Mouse (Mus musculus): ENCODE results near the gene Gm28635. TPM values are rescaled to one million over a fixed set of nuclear protein-coding genes. Genes with fewer than 3 reads are reported as not detected.

Gene Gm28635
- total and polyA plus RNA-seq, 3 experiments: not detected

DNA sequence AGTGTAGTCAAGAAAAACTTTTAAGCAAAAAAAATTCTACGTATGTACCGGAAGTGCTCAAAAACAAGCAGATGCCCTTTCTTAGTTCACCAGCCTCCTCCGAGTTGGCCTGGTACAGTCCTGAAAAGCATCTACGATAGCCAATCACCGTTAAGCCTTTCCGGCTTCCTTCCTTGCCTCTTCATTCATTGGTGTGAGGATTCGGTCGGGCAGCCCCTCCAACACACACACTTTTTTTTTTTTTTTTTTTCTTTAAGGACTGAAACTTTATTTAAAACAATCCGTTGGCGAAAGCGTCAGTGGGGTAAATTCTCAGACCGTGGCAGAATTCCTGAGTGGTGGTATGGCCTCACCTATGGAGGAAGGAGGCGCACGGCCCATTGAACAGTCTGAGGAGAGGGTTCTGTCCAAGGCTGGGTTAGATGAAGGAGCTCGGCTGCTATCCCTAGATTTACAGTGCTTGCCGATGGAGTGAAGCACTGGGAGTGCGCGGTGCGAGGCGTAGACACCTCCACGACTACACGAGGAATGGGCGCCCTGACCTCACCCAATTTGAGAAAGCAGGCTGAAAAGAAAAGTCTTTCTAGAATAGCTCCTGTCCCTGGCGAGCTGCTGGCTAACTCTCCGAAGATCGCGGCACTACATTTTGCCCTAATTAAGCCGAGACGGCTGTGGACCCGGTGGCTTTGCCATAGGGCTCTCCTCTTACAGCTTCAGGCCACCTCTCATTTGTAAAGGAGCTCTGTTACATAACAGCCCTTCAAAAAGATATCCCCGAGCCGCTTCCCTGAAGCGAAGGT lies 37.9 kb upstream of the Gm28635 start (continued):
- TF ChIP-seq SMC3 (IDR thresholded peaks at IDR 0.05; ENCODE audit: low read depth, low read length) (no peak), NELFE (IDR thresholded peaks at IDR 0.05; ENCODE audit: low read depth, low read length) (no peak; the same call in 1 of the 2 replicates), CTCF (conservative IDR thresholded peaks at IDR 0.05 in 1 of 2, IDR thresholded peaks at IDR 0.05 in 1 of 2; ENCODE audit: low read depth in 2 of 2, low read length in 2 of 2) (no peak), E2F4 (IDR thresholded peaks at IDR 0.05; ENCODE audit: insufficient replicate concordance, low read depth, low read length) (0 out of 2 replicates have a peak, but pooled peaks have one; percentile 16), HCFC1 (IDR thresholded peaks at IDR 0.05; ENCODE audit: low read depth, low read length) (peak; percentile 84), PAX5 (IDR thresholded peaks at IDR 0.05; ENCODE audit: low read length) (no peak), ZMIZ1 (IDR thresholded peaks at IDR 0.05; ENCODE audit: low read depth, low read length) (no peak), JUN (IDR thresholded peaks at IDR 0.05; ENCODE audit: insufficient read depth, low read depth, low read length) (no peak), MAX (IDR thresholded peaks at IDR 0.05; ENCODE audit: low read length) (peak; percentile 54), EP300 (IDR thresholded peaks at IDR 0.05; ENCODE audit: low read length) (no peak), ELF1 (IDR thresholded peaks at IDR 0.05; ENCODE audit: low read depth, low read length) (peak; percentile 80), ZNF384 (IDR thresholded peaks at IDR 0.05; ENCODE audit: low read depth, low read length) (peak; percentile 100), GABPA (IDR thresholded peaks at IDR 0.05; ENCODE audit: insufficient replicate concordance, low read depth, low read length) (no peak), SIN3A (IDR thresholded peaks at IDR 0.05; ENCODE audit: low read length) (peak; percentile 51), CHD1 (IDR thresholded peaks at IDR 0.05; ENCODE audit: low read depth, low read length) (peak; percentile 97), TBP (conservative IDR thresholded peaks at IDR 0.05; ENCODE audit: low read depth, low read length) (peak; percentile 80), IRF4 (IDR thresholded peaks at IDR 0.05; ENCODE audit: low read depth, low read length) (peak; percentile 14; the same call in 1 of the 2 replicates)

DNA sequence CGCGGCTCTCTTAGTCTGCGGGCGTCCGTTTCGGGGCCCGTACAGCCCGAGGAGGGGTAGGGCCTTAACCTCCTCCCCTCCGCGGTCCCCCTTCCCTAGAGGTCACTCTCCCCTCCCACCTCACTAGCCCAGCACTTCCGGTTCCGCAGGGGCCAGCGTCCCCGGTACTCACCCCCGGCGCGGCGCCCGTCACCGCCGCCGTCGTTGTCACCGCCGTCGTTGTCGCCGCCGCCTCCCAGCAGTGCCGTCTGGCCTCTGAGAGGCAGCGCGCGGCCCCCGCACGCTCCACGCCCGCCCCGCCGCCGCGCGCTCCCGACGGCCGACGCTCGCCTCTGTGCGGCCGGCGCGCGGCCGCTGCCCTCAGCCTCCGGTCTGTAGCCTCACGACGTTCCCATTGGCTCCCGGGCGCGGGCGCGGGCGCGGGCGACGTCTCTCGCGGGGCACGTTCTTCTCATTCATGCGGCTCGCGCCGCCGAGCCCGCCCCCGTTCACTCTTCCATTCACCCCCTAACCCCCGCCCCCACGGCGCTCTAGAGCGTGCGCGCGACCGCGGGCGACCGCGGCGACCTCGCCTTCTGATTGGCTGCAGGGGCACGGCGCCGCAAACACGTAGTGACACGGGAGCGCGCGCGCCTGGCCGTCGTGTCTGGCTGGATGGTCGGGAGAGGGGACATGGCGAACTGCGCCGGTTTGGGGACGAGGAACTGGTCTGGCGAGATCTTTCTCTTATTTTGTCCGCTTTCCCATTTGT lies 37.1 kb upstream of the Gm28635 start, which contains the start of gene Zdhhc5:
TSS of gene Zdhhc5 (minus strand) at position 370 of the 751 bp plus-strand sequence.
- DNase-seq (ENCODE audit: extremely low read depth): peak; percentile 95
- dilution Hi-C loops (cut with MboI; ENCODE audit: extremely low pct_ligation_motif_present, extremely low pct_unique_long_range_greater_than_20kb, low sequenced_read_pairs) (no loop called here), in situ Hi-C loops (cut with MboI; ENCODE audit: low pct_ligation_motif_present, low pct_unique_long_range_greater_than_20kb, low sequenced_read_pairs) (no loop called here)
- Histone ChIP-seq H3K4me2 (ENCODE audit: insufficient read depth, low read depth, poor library complexity, severe bottlenecking) (peak within 1 kb of the TSS; percentile 85), H3K9me3 (replicated peaks; ENCODE audit: low read length) (no peaks in the 10 kb centered on the region), H3K4me1 (ENCODE audit: control insufficient read depth in 1 of 2, insufficient read depth in 2 of 2) (peaks cover 0 to 22% of the 10 kb centered on the region in 2 experiments; a peak in 3 of 4 replicates), H3K27me3 (replicated peaks) (no peaks in the 10 kb centered on the region), H3K79me2 (replicated peaks; ENCODE audit: control insufficient read depth, extremely low read depth, insufficient read depth, poor library complexity, severe bottlenecking) (peaks cover 32% of the 10 kb centered on the region), H3K4me3 (replicated peaks in 1 of 3; ENCODE audit: low read depth in 2 of 3, low read length in 2 of 3, poor library complexity in 1 of 3) (peak within 1 kb of the TSS; percentile 77 to 95 (median 90)), H3K9ac (ENCODE audit: insufficient read depth, low read depth) (peak within 1 kb of the TSS; percentile 98), H3K36me3 (replicated peaks in 1 of 2; ENCODE audit: control insufficient read depth in 1 of 2, insufficient read depth in 1 of 2, low read length in 1 of 2) (peaks cover 9 to 16% of the 10 kb centered on the region in 2 experiments), H3K27ac (ENCODE audit: insufficient read depth, low read depth) (peak within 1 kb of the TSS; percentile 99)
- TF ChIP-seq GABPA (IDR thresholded peaks at IDR 0.05; ENCODE audit: insufficient replicate concordance, low read depth, low read length) (no peak), USF2 (conservative IDR thresholded peaks at IDR 0.05; ENCODE audit: low read depth, low read length) (no peak), ZMIZ1 (IDR thresholded peaks at IDR 0.05; ENCODE audit: low read depth, low read length) (peak; percentile 20), SIN3A (IDR thresholded peaks at IDR 0.05; ENCODE audit: low read length) (peak; percentile 73; the same call in 1 of the 2 replicates), ETS1 (conservative IDR thresholded peaks at IDR 0.05; ENCODE audit: low read depth, low read length) (no peak), USF1 (IDR thresholded peaks at IDR 0.05; ENCODE audit: low read depth, low read length) (no peak), RCOR1 (conservative IDR thresholded peaks at IDR 0.05; ENCODE audit: low read depth, low read length) (peak; percentile 33; the same call in 1 of the 2 replicates), PAX5 (IDR thresholded peaks at IDR 0.05; ENCODE audit: low read length) (no peak), MAZ (IDR thresholded peaks at IDR 0.05; ENCODE audit: low read depth, low read length) (no peak; the same call in none of the 2 replicates), CHD2 (IDR thresholded peaks at IDR 0.05; ENCODE audit: low read length) (peak; percentile 26; the same call in 1 of the 2 replicates), TBP (conservative IDR thresholded peaks at IDR 0.05; ENCODE audit: low read depth, low read length) (no peak), BHLHE40 (IDR thresholded peaks at IDR 0.05; ENCODE audit: low read depth, low read length) (peak; percentile 73), RAD21 (IDR thresholded peaks at IDR 0.05; ENCODE audit: low read depth, low read length) (no peak), ZNF384 (IDR thresholded peaks at IDR 0.05; ENCODE audit: low read depth, low read length) (no peak), UBTF (IDR thresholded peaks at IDR 0.05; ENCODE audit: low read depth, low read length) (no peak), NELFE (IDR thresholded peaks at IDR 0.05; ENCODE audit: low read depth, low read length) (peak; percentile 93), ZKSCAN1 (IDR thresholded peaks at IDR 0.05; ENCODE audit: borderline replicate concordance, low read depth, low read length) (no peak), MAX (IDR thresholded peaks at IDR 0.05; ENCODE audit: low read length) (no peak; the same call in 1 of the 2 replicates), SMC3 (IDR thresholded peaks at IDR 0.05; ENCODE audit: low read depth, low read length) (no peak), MAFK (IDR thresholded peaks at IDR 0.05; ENCODE audit: insufficient replicate concordance, low read length) (no peak), IRF4 (IDR thresholded peaks at IDR 0.05; ENCODE audit: low read depth, low read length) (peak; percentile 14; the same call in 1 of the 2 replicates), HCFC1 (IDR thresholded peaks at IDR 0.05; ENCODE audit: low read depth, low read length) (no peak; the same call in 1 of the 2 replicates), EP300 (IDR thresholded peaks at IDR 0.05; ENCODE audit: low read length) (no peak), TCF12 (IDR thresholded peaks at IDR 0.05; ENCODE audit: low read depth, low read length) (peak; percentile 10; the same call in 1 of the 2 replicates), MXI1 (IDR thresholded peaks at IDR 0.05; ENCODE audit: low read depth, low read length) (peak; percentile 61; the same call in 1 of the 2 replicates)

Data from CH12.LX (cell line).